Mouse (Mus musculus) CH12.LX (cell line): ENCODE measurements around the gene Gm37240. TPM values are rescaled to one million over a fixed set of nuclear protein-coding genes. Genes with fewer than 3 reads are reported as not detected.

Experiments used
- DNase-seq: peaks from one replicate; pipeline ENCODE4 v3.0.0-alpha.2; 2013; ENCODE audit errors: extremely low read depth
- H3K27ac ChIP-seq: 2 replicates; pipeline ENCODE4 v1.5.1; 2012; ENCODE audit warnings: low read depth, mild to moderate bottlenecking, control low read depth, moderate library complexity; ENCODE audit not compliant: insufficient read depth
- H3K27me3 ChIP-seq: replicated peaks from 2 replicates; pipeline ENCODE3; 2012; ENCODE audit warnings: inconsistent platforms
- H3K36me3 ChIP-seq, 2 experiments: replicated peaks in 1 of 2; 2 replicates each; pipeline versions ENCODE3 to v1.6.1; 2012; ENCODE audit warnings: inconsistent platforms in 1 of 2, low read length in 1 of 2, mild to moderate bottlenecking in 1 of 2, mixed read lengths in 1 of 2, moderate library complexity in 1 of 2; ENCODE audit not compliant: control insufficient read depth in 1 of 2, insufficient read depth in 1 of 2
- H3K4me1 ChIP-seq, 2 experiments: 2 replicates each; pipeline ENCODE4 v1.6.1; 2012; ENCODE audit warnings: inconsistent platforms in 1 of 2, moderate library complexity in 1 of 2; ENCODE audit not compliant: insufficient read depth in 2 of 2, control insufficient read depth in 1 of 2
- H3K4me2 ChIP-seq: 2 replicates; pipeline ENCODE4 v1.6.1; 2012; ENCODE audit warnings: low read depth, mild to moderate bottlenecking, control low read depth; ENCODE audit not compliant: poor library complexity, insufficient read depth, severe bottlenecking
- H3K4me3 ChIP-seq, 3 experiments: fragments of 150-350 bp in 1 of 3; sonication (generic) in 1 of 3; replicated peaks in 1 of 3; 2 replicates each; pipeline versions ENCODE3 to v1.5.1; 2011 to 2012; ENCODE audit warnings: low read depth in 2 of 3, low read length in 2 of 3, mild to moderate bottlenecking in 2 of 3, moderate library complexity in 2 of 3, control low read depth in 1 of 3, improper control_type of control experiment in 1 of 3, inconsistent platforms in 1 of 3, mixed read lengths in 1 of 3; ENCODE audit not compliant: poor library complexity in 1 of 3
- H3K79me2 ChIP-seq: replicated peaks from 2 replicates; pipeline ENCODE4 v1.6.1; 2012; ENCODE audit warnings: mild to moderate bottlenecking, moderate library complexity; ENCODE audit not compliant: control insufficient read depth, poor library complexity, insufficient read depth, severe bottlenecking; ENCODE audit errors: extremely low read depth
- H3K9ac ChIP-seq: 2 replicates; pipeline ENCODE4 v1.6.1; 2012; ENCODE audit warnings: low read depth, mild to moderate bottlenecking, control low read depth, moderate library complexity; ENCODE audit not compliant: insufficient read depth
- H3K9me3 ChIP-seq: replicated peaks from 2 replicates; pipeline ENCODE3; 2012; ENCODE audit warnings: low read length, inconsistent platforms, mixed read lengths
- BHLHE40 ChIP-seq: IDR thresholded peaks from 2 replicates; pipeline ENCODE4 v1.6.1; 2011; ENCODE audit warnings: mild to moderate bottlenecking, low read depth, low read length, improper control_type of control experiment
- CHD2 ChIP-seq: IDR thresholded peaks from 2 replicates; pipeline ENCODE4 v1.6.1; 2011; ENCODE audit warnings: low read length, improper control_type of control experiment
- E2F4 ChIP-seq: IDR thresholded peaks from 2 replicates; pipeline ENCODE4 v1.6.1; 2011; ENCODE audit warnings: low read depth, low read length, improper control_type of control experiment; ENCODE audit not compliant: insufficient replicate concordance
- EP300 ChIP-seq: IDR thresholded peaks from 2 replicates; pipeline ENCODE4 v1.6.1; 2011; ENCODE audit warnings: low read length, improper control_type of control experiment
- JUND ChIP-seq: conservative IDR thresholded peaks from 2 replicates; pipeline ENCODE4 v1.6.1; 2011; ENCODE audit warnings: low read depth, low read length, improper control_type of control experiment
- MAFK ChIP-seq: IDR thresholded peaks from 2 replicates; pipeline ENCODE4 v1.6.1; 2011; ENCODE audit warnings: low read length, improper control_type of control experiment; ENCODE audit not compliant: insufficient replicate concordance
- MAX ChIP-seq: IDR thresholded peaks from 2 replicates; pipeline ENCODE4 v1.6.1; 2011; ENCODE audit warnings: low read length, improper control_type of control experiment
- MXI1 ChIP-seq: IDR thresholded peaks from 2 replicates; pipeline ENCODE4 v1.6.1; 2011; ENCODE audit warnings: mild to moderate bottlenecking, low read depth, low read length, improper control_type of control experiment
- NRF1 ChIP-seq: IDR thresholded peaks from 2 replicates; pipeline ENCODE4 v1.6.1; 2014; ENCODE audit warnings: low read depth, mild to moderate bottlenecking, inconsistent platforms, low read length, improper control_type of control experiment, moderate library complexity
- PAX5 ChIP-seq: IDR thresholded peaks from 2 replicates; pipeline ENCODE4 v1.6.1; 2012; ENCODE audit warnings: low read length, inconsistent platforms, mixed read lengths
- POLR2AphosphoS2 ChIP-seq: IDR thresholded peaks from 2 replicates; pipeline ENCODE4 v1.6.1; 2011; ENCODE audit warnings: low read depth, low read length, improper control_type of control experiment
- SMC3 ChIP-seq: IDR thresholded peaks from 2 replicates; pipeline ENCODE4 v1.6.1; 2011; ENCODE audit warnings: low read depth, low read length, improper control_type of control experiment
- TBP ChIP-seq: conservative IDR thresholded peaks from 2 replicates; pipeline ENCODE4 v1.6.1; 2011; ENCODE audit warnings: low read depth, low read length, improper control_type of control experiment
- TCF12 ChIP-seq: IDR thresholded peaks from 2 replicates; pipeline ENCODE4 v1.6.1; 2014; ENCODE audit warnings: low read depth, mild to moderate bottlenecking, inconsistent platforms, low read length, improper control_type of control experiment
- USF1 ChIP-seq: IDR thresholded peaks from 2 replicates; pipeline ENCODE4 v1.6.1; 2014; ENCODE audit warnings: low read depth, mild to moderate bottlenecking, inconsistent platforms, low read length, improper control_type of control experiment
- dilution Hi-C: fragments of 300-500 bp; cut with MboI; formaldehyde crosslinking; loops from 2 replicates; pipeline ENCODE4 v1.14.3; 2020; ENCODE audit warnings: low sequenced_read_pairs; ENCODE audit not compliant: extremely low pct_unique_long_range_greater_than_20kb, extremely low pct_ligation_motif_present
- in situ Hi-C: fragments of 300-500 bp; cut with MboI; formaldehyde crosslinking; loops from 3 replicates; pipeline ENCODE4 v1.14.3; 2019; ENCODE audit warnings: low sequenced_read_pairs, low pct_ligation_motif_present, low pct_unique_long_range_greater_than_20kb, mixed read lengths
- polyA plus RNA-seq: library from polyadenylated mRNA; unstranded; fragments of >175 nt; gene quantifications from 2 replicates; pipeline ENCODE4 v1.2.1, GENCODE M21; 2012; ENCODE audit warnings: low read depth; ENCODE audit not compliant: insufficient read length
- total RNA-seq, 2 experiments: library from RNA; depleted of rRNA; stranded (reverse); fragments of 300-350 nt in 1 of 2; fragments of >200 nt in 1 of 2; gene quantifications; 2 replicates each; pipeline ENCODE4 v1.2.3; 2012 to 2014

The Gm37240 gene
- total and polyA plus RNA-seq, 3 experiments = 0.08 to 0.19 (median 0.14) TPM

DNA sequence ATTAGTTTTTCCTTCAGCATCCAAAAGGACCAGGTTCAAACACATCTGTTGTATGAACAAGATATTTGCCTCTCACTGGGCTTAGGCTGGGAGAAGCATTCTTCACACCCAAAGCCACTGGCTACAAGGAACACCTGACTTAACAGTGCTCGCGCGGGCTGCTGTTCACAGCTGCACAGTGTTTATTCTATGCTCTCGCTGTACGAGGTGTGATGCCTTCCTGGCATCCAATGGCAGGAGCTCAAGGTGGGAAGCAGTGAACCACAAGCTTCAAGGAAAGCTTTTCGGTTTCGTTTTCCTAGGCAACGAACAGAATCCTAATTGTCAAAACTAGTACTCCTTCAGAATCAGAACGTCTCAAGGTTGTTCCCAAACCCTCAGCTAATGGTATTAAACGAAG lies 110.6 kb downstream of the Gm37240 start:
- no peak for DNase-seq
- dilution Hi-C loops = no loop called here
- TF ChIP-seq TCF12 = no peak

DNA sequence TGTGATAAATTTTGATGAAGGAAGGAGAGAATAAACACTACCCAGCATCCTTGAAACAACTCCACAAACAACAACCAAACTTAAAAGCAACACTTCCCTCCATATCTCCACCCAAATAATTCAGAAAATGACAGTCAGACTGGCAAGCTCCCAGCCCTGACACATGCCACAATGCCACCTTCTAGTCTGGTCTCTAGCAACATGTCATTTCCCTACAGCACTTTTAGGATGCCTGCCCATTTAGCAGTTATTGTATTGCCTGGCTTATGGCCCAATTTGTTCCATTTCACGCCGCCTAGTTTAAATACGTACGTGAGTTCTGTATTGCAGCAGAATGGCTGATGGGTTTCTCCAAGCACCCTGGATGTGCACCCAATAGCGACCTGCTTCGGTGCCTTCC lies 111.2 kb downstream of the Gm37240 start:
- Histone ChIP-seq H3K4me1 (peaks cover 2 to 5% of the 10 kb centered on the region in 2 experiments; a peak in 2 of 4 replicates), H3K9me3 (no peaks in the 10 kb centered on the region), H3K9ac (no peak overlapping the region), H3K4me3 (no peak overlapping the region), H3K27ac (no peak overlapping the region), H3K27me3 (no peaks in the 10 kb centered on the region), H3K36me3 (no peaks in the 10 kb centered on the region), H3K4me2 (no peak overlapping the region), H3K79me2 (no peaks in the 10 kb centered on the region)
- dilution Hi-C loops = no loop called here
- no peak for TF ChIP-seq CHD2
- TF ChIP-seq E2F4 = no peak
- no peak for TF ChIP-seq MXI1
- no peak for TF ChIP-seq MAFK
- no peak for TF ChIP-seq PAX5
- TF ChIP-seq SMC3 = no peak
- TF ChIP-seq JUND = no peak
- no peak for TF ChIP-seq NRF1
- TF ChIP-seq TBP = no peak
- TF ChIP-seq USF1 = no peak
- no peak for TF ChIP-seq MAX
- in situ Hi-C loops = no loop called here
- DNase-seq = no peak

More for the DNA sequence above, 110.6 kb downstream of the Gm37240 start:
- no peak overlapping the region for H3K27ac ChIP-seq
- peaks cover 2 to 5% of the 10 kb centered on the region in 2 experiments; a peak in 2 of 4 replicates for H3K4me1 ChIP-seq
- no peak overlapping the region for H3K9ac ChIP-seq
- peak overlapping the region; percentile 39; the same call in 1 of the 2 replicates for H3K4me2 ChIP-seq
- no peak overlapping the region for H3K4me3 ChIP-seq
- H3K27me3 ChIP-seq = no peaks in the 10 kb centered on the region
- in situ Hi-C loops = no loop called here
- H3K9me3 ChIP-seq = no peaks in the 10 kb centered on the region
- H3K36me3 ChIP-seq = no peaks in the 10 kb centered on the region
- no peaks in the 10 kb centered on the region for H3K79me2 ChIP-seq

DNA sequence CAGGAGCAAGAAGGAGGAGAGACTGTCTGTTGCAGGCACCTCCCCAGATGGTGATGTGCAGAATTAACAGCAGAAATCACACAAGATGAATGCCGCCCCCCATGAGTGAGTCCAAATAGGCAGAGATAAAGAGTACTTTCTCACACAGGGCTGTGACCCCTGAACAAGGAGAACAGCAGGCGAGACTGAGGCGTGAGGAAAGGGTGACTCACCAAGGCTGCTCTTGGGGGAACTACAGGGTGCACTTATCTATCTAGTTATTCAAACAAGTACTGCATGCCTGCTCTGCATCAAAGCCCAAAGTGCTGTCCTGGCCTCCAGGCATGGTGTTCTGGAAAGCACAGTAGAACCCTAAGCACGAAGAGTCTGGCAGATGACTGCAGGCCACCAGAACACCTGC lies 113.4 kb downstream of the Gm37240 start:
- in situ Hi-C loops = no loop called here
- Histone ChIP-seq H3K36me3 (no peaks in the 10 kb centered on the region), H3K9me3 (no peaks in the 10 kb centered on the region), H3K4me2 (no peak overlapping the region), H3K27ac (no peak overlapping the region), H3K27me3 (no peaks in the 10 kb centered on the region), H3K4me3 (no peak overlapping the region), H3K9ac (no peak overlapping the region), H3K4me1 (peaks cover 2 to 5% of the 10 kb centered on the region in 2 experiments; a peak in 2 of 4 replicates), H3K79me2 (no peaks in the 10 kb centered on the region)
- dilution Hi-C loops = no loop called here
- TF ChIP-seq E2F4 (no peak), POLR2AphosphoS2 (no peak), CHD2 (no peak), USF1 (no peak), EP300 (0 out of 2 replicates have a peak, but pooled peaks have one; percentile 32), BHLHE40 (peak; percentile 68)
- peak; percentile 6 for DNase-seq
